Mouse (Mus musculus): ENCODE results near the gene Hrh2. TPM values are rescaled to one million over a fixed set of nuclear protein-coding genes. Genes with fewer than 3 reads are reported as not detected.

The Hrh2 gene
- polyA plus RNA-seq, 1 experiment from 2014 or later: 0.28 TPM

GRCm38 (mm10) chr13:54164462-54164861, 27.5 kb upstream of the Hrh2 start:
- no peak overlapping the region for H3K9ac ChIP-seq
- ATAC-seq (ENCODE audit: insufficient read depth, low FRiP score, low read depth): no peak
- WGBS: 81% methylated on average over 10 of the region's 10 CpGs
- no peaks in the 10 kb centered on the region for H3K9me3 ChIP-seq
- no peaks in the 10 kb centered on the region for H3K36me3 ChIP-seq
- no peak overlapping the region for H3K27ac ChIP-seq
- no peaks in the 10 kb centered on the region for H3K27me3 ChIP-seq (replicated peaks)
- no peak overlapping the region for H3K4me3 ChIP-seq (replicated peaks)
- H3K4me2 ChIP-seq: no peak overlapping the region
- no peaks in the 10 kb centered on the region for H3K4me1 ChIP-seq

GRCm38 (mm10) chr13:54165066-54165465, 26.9 kb upstream of the Hrh2 start:
- Histone ChIP-seq H3K9ac (no peak overlapping the region), H3K36me3 (no peaks in the 10 kb centered on the region), H3K4me3 (replicated peaks) (no peak overlapping the region), H3K4me2 (no peak overlapping the region), H3K27me3 (replicated peaks) (no peaks in the 10 kb centered on the region), H3K4me1 (no peaks in the 10 kb centered on the region), H3K27ac (no peak overlapping the region), H3K9me3 (no peaks in the 10 kb centered on the region)
- no peak for ATAC-seq (ENCODE audit: insufficient read depth, low FRiP score, low read depth)
- 70% methylated on average over 6 of the region's 6 CpGs for WGBS

DNA sequence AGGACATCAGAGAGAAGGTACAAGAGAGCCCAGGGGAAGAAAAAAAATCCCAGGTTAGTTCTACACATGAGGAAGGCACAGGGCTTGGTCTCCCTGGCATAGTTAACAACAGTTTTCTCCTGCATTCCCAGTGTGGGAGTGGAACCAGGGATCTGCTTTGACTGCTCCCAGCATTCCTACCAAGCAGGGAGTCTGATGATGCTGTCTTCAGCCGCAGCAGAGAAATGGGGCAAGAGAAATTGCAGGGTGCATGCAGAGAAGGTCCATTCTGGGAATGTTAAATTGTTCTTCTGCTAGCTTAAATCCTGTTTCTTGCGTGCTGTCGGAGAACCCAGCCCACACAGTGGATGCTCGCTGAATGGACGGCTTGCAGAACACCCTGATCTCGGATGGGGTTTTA, 26.2 kb upstream of the Hrh2 start:
- H3K4me2 ChIP-seq: no peak overlapping the region
- no peak overlapping the region for H3K9ac ChIP-seq
- no peak overlapping the region for H3K4me3 ChIP-seq (replicated peaks)
- 80% methylated on average over 6 of the region's 6 CpGs for WGBS
- H3K9me3 ChIP-seq: no peaks in the 10 kb centered on the region
- no peaks in the 10 kb centered on the region for H3K4me1 ChIP-seq
- H3K27me3 ChIP-seq (replicated peaks): no peaks in the 10 kb centered on the region
- no peaks in the 10 kb centered on the region for H3K36me3 ChIP-seq
- H3K27ac ChIP-seq: no peak overlapping the region
- ATAC-seq (ENCODE audit: insufficient read depth, low FRiP score, low read depth): no peak

DNA sequence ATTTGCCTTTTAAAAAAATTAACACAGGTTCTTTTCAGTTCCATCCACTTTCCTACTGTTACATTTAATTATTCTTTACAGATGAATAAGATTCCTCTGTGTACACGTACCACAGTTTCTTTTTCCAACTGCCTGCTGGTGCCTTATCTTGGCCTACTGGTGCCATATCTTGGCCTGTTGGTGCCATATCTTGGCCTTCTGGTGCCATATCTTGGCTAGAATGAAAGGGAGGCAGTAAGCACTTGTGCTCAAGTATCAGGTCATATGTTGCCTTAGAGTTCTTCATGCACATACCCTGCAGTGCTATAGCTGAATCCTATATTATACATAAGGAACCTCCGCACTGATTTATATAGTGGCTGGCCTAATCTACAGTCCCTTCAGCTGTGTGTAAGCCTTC, 24.9 kb upstream of the Hrh2 start:
- Histone ChIP-seq H3K4me1 (no peaks in the 10 kb centered on the region), H3K9ac (no peak overlapping the region), H3K36me3 (no peaks in the 10 kb centered on the region), H3K4me3 (replicated peaks) (no peak overlapping the region), H3K9me3 (no peaks in the 10 kb centered on the region), H3K4me2 (no peak overlapping the region), H3K27me3 (replicated peaks) (no peaks in the 10 kb centered on the region), H3K27ac (no peak overlapping the region)
- ATAC-seq (ENCODE audit: insufficient read depth, low FRiP score, low read depth): no peak
- whole genome bisulfite sequencing: 87% methylated on average over 2 of the region's 2 CpGs

DNA sequence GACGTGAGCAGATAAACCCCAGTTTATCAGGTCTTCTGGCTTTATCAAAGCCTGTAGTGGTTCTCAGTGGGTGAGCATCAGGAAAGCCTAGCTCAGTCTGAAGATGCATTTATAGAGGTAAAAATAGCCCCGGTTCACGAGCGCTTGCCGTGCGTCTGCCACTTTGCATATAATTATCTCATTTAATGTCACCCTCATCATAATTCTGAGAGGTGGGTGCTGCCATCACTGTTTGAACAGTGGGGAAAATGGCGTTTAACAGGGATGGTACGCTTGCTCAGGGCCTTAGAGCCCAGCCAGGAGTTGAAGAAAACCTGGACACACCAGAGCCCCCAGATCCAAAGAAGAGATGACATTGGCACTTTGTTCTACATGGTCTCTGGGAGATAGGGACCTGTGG, 23.3 kb upstream of the Hrh2 start:
- Histone ChIP-seq H3K9ac (no peak overlapping the region), H3K27me3 (replicated peaks) (no peaks in the 10 kb centered on the region), H3K27ac (no peak overlapping the region), H3K4me3 (replicated peaks) (no peak overlapping the region), H3K9me3 (no peaks in the 10 kb centered on the region), H3K4me1 (no peaks in the 10 kb centered on the region), H3K36me3 (no peaks in the 10 kb centered on the region), H3K4me2 (no peak overlapping the region)
- no peak for ATAC-seq (ENCODE audit: insufficient read depth, low FRiP score, low read depth)
- WGBS: 87% methylated on average over 8 of the region's 8 CpGs

- no peak overlapping the region for H3K27ac ChIP-seq
- no peak overlapping the region for H3K4me2 ChIP-seq
- ATAC-seq (ENCODE audit: insufficient read depth, low FRiP score, low read depth): no peak
- 86% methylated on average over 6 of the region's 6 CpGs for WGBS
- no peaks in the 10 kb centered on the region for H3K9me3 ChIP-seq
- H3K4me3 ChIP-seq (replicated peaks): no peak overlapping the region
- H3K4me1 ChIP-seq: no peaks in the 10 kb centered on the region
- no peak overlapping the region for H3K9ac ChIP-seq
- H3K27me3 ChIP-seq (replicated peaks): no peaks in the 10 kb centered on the region
- no peaks in the 10 kb centered on the region for H3K36me3 ChIP-seq
Measured at GRCm38 (mm10) chr13:54170288-54170687, 21.6 kb upstream of the Hrh2 start.

- no peak for ATAC-seq (ENCODE audit: insufficient read depth, low FRiP score, low read depth)
- H3K27ac ChIP-seq: no peak overlapping the region
- no peak overlapping the region for H3K4me3 ChIP-seq (replicated peaks)
- no peaks in the 10 kb centered on the region for H3K36me3 ChIP-seq
- H3K9me3 ChIP-seq: no peaks in the 10 kb centered on the region
- H3K27me3 ChIP-seq (replicated peaks): no peaks in the 10 kb centered on the region
- 76% methylated on average over 10 of the region's 10 CpGs for WGBS
- no peak overlapping the region for H3K4me2 ChIP-seq
- H3K4me1 ChIP-seq: no peaks in the 10 kb centered on the region
- H3K9ac ChIP-seq: no peak overlapping the region
Measured at GRCm38 (mm10) chr13:54171346-54171745, 20.6 kb upstream of the Hrh2 start.

GRCm38 (mm10) chr13:54171761-54172160, 20.2 kb upstream of the Hrh2 start:
- no peak overlapping the region for H3K4me3 ChIP-seq (replicated peaks)
- H3K36me3 ChIP-seq: no peaks in the 10 kb centered on the region
- H3K9me3 ChIP-seq: no peaks in the 10 kb centered on the region
- ATAC-seq (ENCODE audit: insufficient read depth, low FRiP score, low read depth): no peak
- H3K27me3 ChIP-seq (replicated peaks): no peaks in the 10 kb centered on the region
- 48% methylated on average over 3 of the region's 3 CpGs for WGBS
- no peak overlapping the region for H3K4me2 ChIP-seq
- no peaks in the 10 kb centered on the region for H3K4me1 ChIP-seq
- H3K27ac ChIP-seq: no peak overlapping the region
- H3K9ac ChIP-seq: no peak overlapping the region

- Histone ChIP-seq H3K9me3 (no peaks in the 10 kb centered on the region), H3K4me1 (no peaks in the 10 kb centered on the region), H3K36me3 (no peaks in the 10 kb centered on the region), H3K27me3 (replicated peaks) (no peaks in the 10 kb centered on the region), H3K27ac (no peak overlapping the region), H3K9ac (no peak overlapping the region), H3K4me3 (replicated peaks) (no peak overlapping the region), H3K4me2 (no peak overlapping the region)
- WGBS: 97% methylated on average over 2 of the region's 2 CpGs
- ATAC-seq (ENCODE audit: insufficient read depth, low FRiP score, low read depth): no peak
Measured at GRCm38 (mm10) chr13:54173941-54174340, 18.0 kb upstream of the Hrh2 start.

DNA sequence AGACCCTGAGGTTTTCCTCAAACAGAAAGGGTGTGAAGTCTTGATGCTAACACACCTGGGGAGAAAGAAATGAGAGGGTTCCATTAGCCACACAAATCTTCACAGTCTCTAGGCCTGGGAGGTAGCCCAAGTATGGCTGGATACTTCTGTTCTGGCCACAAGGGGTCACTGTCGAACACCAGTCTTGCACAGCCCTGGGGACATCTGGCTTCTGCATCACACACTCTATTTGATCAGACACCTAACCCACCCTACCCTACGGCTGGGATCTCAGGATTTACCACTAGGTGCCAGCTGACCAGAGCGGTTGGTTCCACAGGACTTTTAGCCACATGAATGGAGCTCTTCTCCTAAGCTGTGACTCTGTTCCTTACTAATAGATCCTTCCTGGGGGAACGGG, 17.2 kb upstream of the Hrh2 start:
- H3K36me3 ChIP-seq: no peaks in the 10 kb centered on the region
- H3K4me3 ChIP-seq (replicated peaks): no peak overlapping the region
- H3K9ac ChIP-seq: no peak overlapping the region
- no peak overlapping the region for H3K4me2 ChIP-seq
- no peak for ATAC-seq (ENCODE audit: insufficient read depth, low FRiP score, low read depth)
- no peaks in the 10 kb centered on the region for H3K9me3 ChIP-seq
- WGBS: 88% methylated on average over 4 of the region's 4 CpGs
- no peaks in the 10 kb centered on the region for H3K27me3 ChIP-seq (replicated peaks)
- H3K27ac ChIP-seq: no peak overlapping the region
- no peaks in the 10 kb centered on the region for H3K4me1 ChIP-seq

DNA sequence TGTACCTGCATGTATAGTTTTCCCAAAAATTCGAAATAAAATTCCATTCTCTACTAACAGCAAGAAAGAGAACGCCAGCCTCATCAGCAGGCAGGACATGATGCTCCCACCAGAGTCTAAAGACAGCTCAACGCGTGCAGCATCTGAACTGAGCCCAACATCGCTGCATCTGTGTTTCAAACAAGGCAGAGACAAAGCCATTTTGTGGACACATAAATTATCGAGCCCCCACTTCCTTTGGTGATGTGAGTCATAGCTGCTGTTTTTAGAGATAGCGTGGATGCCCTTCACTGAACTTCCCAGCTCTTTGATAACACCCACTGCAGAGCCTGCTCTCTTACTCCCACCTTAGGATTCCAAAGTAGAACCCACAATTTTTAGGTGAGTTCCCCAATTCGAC, 16.5 kb upstream of the Hrh2 start:
- no peak overlapping the region for H3K27ac ChIP-seq
- H3K9me3 ChIP-seq: no peaks in the 10 kb centered on the region
- H3K27me3 ChIP-seq (replicated peaks): no peaks in the 10 kb centered on the region
- H3K4me3 ChIP-seq (replicated peaks): no peak overlapping the region
- ATAC-seq (ENCODE audit: insufficient read depth, low FRiP score, low read depth): no peak
- no peak overlapping the region for H3K4me2 ChIP-seq
- no peaks in the 10 kb centered on the region for H3K36me3 ChIP-seq
- WGBS: 80% methylated on average over 8 of the region's 8 CpGs
- H3K9ac ChIP-seq: no peak overlapping the region
- no peaks in the 10 kb centered on the region for H3K4me1 ChIP-seq

GRCm38 (mm10) chr13:54176406-54177020, 15.4 kb upstream of the Hrh2 start:
- Histone ChIP-seq H3K27ac (no peak overlapping the region), H3K4me2 (no peak overlapping the region), H3K4me1 (no peaks in the 10 kb centered on the region), H3K4me3 (replicated peaks) (no peak overlapping the region), H3K36me3 (no peaks in the 10 kb centered on the region), H3K27me3 (replicated peaks) (no peaks in the 10 kb centered on the region), H3K9me3 (no peaks in the 10 kb centered on the region), H3K9ac (no peak overlapping the region)
- 74% methylated on average over 4 of the region's 4 CpGs for WGBS
- ATAC-seq (ENCODE audit: insufficient read depth, low FRiP score, low read depth): no peak; the same call in 1 of the 2 replicates

GRCm38 (mm10) chr13:54177346-54177745, 14.6 kb upstream of the Hrh2 start:
- H3K27me3 ChIP-seq (replicated peaks): no peaks in the 10 kb centered on the region
- H3K4me1 ChIP-seq: no peaks in the 10 kb centered on the region
- no peak overlapping the region for H3K9ac ChIP-seq
- H3K27ac ChIP-seq: no peak overlapping the region
- H3K36me3 ChIP-seq: no peaks in the 10 kb centered on the region
- H3K4me3 ChIP-seq (replicated peaks): no peak overlapping the region
- H3K9me3 ChIP-seq: no peaks in the 10 kb centered on the region
- H3K4me2 ChIP-seq: no peak overlapping the region
- whole genome bisulfite sequencing: 78% methylated on average over 2 of the region's 2 CpGs
- ATAC-seq (ENCODE audit: insufficient read depth, low FRiP score, low read depth): no peak
